Mouse (Mus musculus): ENCODE measurements at regions not wholly inside any gene's neighbourhood (a gene's known extent, or its start where the extent isn't known, plus 50 kb on each side); places are given as distances from the start of the nearest gene placed in this dataset.

DNA sequence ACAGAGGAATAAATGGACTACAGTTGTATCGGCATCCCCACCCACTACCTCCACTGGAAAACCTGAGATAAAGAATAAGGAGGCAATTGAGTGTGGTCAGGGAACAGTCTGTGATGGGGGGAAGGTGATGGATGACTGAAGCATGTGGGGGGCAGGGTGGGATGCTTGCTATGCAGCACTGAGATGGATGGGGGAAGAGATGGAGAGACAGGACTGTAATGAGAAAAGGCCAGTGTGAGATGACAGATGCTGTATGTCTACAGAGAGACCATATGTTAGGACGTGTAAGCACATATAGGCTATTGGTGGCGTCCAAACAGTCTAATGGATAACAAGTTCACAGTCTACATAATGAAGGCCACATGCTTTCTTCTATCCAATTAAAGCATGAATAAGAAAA is 112.2 kb upstream of the Ccn2 start:
- Histone ChIP-seq H3K4me1 (replicated peaks) (0 out of 2 replicates have a peak, but pooled peaks cover 5% of the 10 kb centered on the region), H3K9me3 (no peaks in the 10 kb centered on the region), H3K4me3 (no peak overlapping the region), H3K4me2 (no peak overlapping the region), H3K27me3 (peaks cover 3% of the 10 kb centered on the region; the same call in 1 of the 2 replicates), H3K9ac (no peak overlapping the region), H3K27ac (replicated peaks) (no peak overlapping the region), H3K36me3 (no peaks in the 10 kb centered on the region)
- WGBS, result 74% methylated on average over 3 of the region's 3 CpGs
- no peak for ATAC-seq (ENCODE audit: low read depth)

GRCm38 (mm10) chr10:24484101-24484660 is 111.1 kb upstream of the Ccn2 start:
- 0 out of 2 replicates have a peak, but pooled peaks have one; percentile 32 for ATAC-seq (ENCODE audit: low read depth)
- H3K9ac ChIP-seq, result no peak overlapping the region
- 0 out of 2 replicates have a peak, but pooled peaks cover 5% of the 10 kb centered on the region for H3K4me1 ChIP-seq (replicated peaks)
- WGBS, result 19% methylated on average over 5 of the region's 5 CpGs
- H3K4me2 ChIP-seq, result no peak overlapping the region
- H3K9me3 ChIP-seq, result no peaks in the 10 kb centered on the region
- H3K27me3 ChIP-seq, result peaks cover 3% of the 10 kb centered on the region; the same call in 1 of the 2 replicates
- no peaks in the 10 kb centered on the region for H3K36me3 ChIP-seq
- no peak overlapping the region for H3K4me3 ChIP-seq
- no peak overlapping the region for H3K27ac ChIP-seq (replicated peaks)

DNA sequence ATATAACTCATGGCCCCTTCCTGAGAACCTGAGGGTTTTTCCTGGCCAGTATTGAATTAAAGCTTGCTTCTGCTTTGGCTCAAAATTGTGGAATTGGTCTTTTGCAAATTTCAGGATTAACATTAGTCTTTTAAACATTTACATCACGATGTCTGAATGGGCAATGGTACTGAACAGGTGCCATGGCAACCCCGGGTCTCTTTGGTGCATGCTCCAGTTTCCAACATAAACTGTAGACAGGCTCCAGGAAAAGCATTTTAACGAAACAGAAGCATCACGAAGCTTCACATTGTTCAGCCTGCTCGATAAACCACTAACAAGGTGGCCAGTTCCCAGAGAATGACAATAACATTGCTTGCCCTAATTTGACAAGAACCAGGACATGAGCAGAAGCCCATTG is 109.8 kb upstream of the Ccn2 start:
- Histone ChIP-seq H3K4me3 (no peak overlapping the region), H3K27me3 (peaks cover 3% of the 10 kb centered on the region; the same call in 1 of the 2 replicates), H3K4me1 (replicated peaks) (0 out of 2 replicates have a peak, but pooled peaks cover 5% of the 10 kb centered on the region), H3K4me2 (no peak overlapping the region), H3K36me3 (no peaks in the 10 kb centered on the region), H3K27ac (replicated peaks) (no peak overlapping the region), H3K9ac (no peak overlapping the region), H3K9me3 (no peaks in the 10 kb centered on the region)
- no peak for ATAC-seq (ENCODE audit: low read depth)
- WGBS, result 65% methylated on average over 5 of the region's 5 CpGs

DNA sequence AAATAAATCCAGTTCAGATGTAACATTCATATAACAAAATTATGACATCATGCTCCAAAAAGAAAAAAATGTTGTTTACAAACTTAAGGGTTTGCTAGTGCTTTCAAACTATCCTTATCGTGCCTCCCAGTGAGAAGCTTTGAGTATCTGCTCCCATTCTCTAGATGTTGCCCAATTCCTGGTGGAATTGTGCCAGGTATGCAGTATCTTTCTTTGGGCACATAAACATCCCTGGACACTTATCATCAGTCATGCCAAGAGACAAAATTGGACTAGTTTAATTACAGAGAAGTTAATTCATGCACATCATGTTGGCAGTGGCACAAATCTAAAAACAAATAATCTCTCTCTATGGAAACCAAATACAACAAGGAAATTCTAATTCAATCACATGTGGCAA is 109.0 kb upstream of the Ccn2 start:
- ATAC-seq (ENCODE audit: low read depth), result no peak
- Histone ChIP-seq H3K4me3 (no peak overlapping the region), H3K4me2 (no peak overlapping the region), H3K27ac (replicated peaks) (no peak overlapping the region), H3K9me3 (no peaks in the 10 kb centered on the region), H3K9ac (no peak overlapping the region), H3K27me3 (peaks cover 3% of the 10 kb centered on the region; the same call in 1 of the 2 replicates), H3K4me1 (replicated peaks) (0 out of 2 replicates have a peak, but pooled peaks cover 5% of the 10 kb centered on the region), H3K36me3 (no peaks in the 10 kb centered on the region)
- 93% methylated on average over 1 of the region's 1 CpGs for WGBS

- no peak overlapping the region for H3K9ac ChIP-seq
- H3K27me3 ChIP-seq, result no peaks in the 10 kb centered on the region
- 84% methylated on average over 3 of the region's 3 CpGs for WGBS
- H3K9me3 ChIP-seq, result no peaks in the 10 kb centered on the region
- H3K4me1 ChIP-seq (replicated peaks), result 0 out of 2 replicates have a peak, but pooled peaks cover 5% of the 10 kb centered on the region
- H3K4me3 ChIP-seq, result no peak overlapping the region
- H3K4me2 ChIP-seq, result no peak overlapping the region
- H3K27ac ChIP-seq (replicated peaks), result no peak overlapping the region
- no peaks in the 10 kb centered on the region for H3K36me3 ChIP-seq
- ATAC-seq (ENCODE audit: low read depth), result no peak
Observed at GRCm38 (mm10) chr10:24487915-24488314, 107.3 kb upstream of the Ccn2 start.

DNA sequence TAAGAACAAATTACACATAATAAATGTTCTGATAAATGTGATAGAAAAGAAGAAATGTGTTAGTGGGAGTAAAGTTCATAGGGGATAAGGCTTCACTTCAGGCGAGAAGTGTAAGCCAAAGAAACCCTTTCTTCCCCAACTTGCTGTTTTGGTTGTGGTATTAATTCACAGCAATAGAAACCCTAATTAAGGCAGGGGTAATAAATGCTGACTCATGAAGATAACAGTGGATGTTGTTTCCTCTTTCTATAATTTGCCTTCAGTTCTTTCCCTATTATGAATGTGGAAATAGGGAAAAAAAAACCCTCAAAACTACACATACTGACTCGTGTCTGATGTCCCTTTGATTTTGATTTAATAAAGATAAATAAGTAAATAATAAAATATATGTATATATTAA is 104.8 kb upstream of the Ccn2 start:
- 82% methylated on average over 2 of the region's 2 CpGs for WGBS
- Histone ChIP-seq H3K27ac (replicated peaks) (no peak overlapping the region), H3K4me2 (no peak overlapping the region), H3K4me3 (no peak overlapping the region), H3K36me3 (no peaks in the 10 kb centered on the region), H3K9me3 (no peaks in the 10 kb centered on the region), H3K9ac (no peak overlapping the region), H3K4me1 (replicated peaks) (0 out of 2 replicates have a peak, but pooled peaks cover 3% of the 10 kb centered on the region), H3K27me3 (no peaks in the 10 kb centered on the region)
- no peak for ATAC-seq (ENCODE audit: low read depth)

DNA sequence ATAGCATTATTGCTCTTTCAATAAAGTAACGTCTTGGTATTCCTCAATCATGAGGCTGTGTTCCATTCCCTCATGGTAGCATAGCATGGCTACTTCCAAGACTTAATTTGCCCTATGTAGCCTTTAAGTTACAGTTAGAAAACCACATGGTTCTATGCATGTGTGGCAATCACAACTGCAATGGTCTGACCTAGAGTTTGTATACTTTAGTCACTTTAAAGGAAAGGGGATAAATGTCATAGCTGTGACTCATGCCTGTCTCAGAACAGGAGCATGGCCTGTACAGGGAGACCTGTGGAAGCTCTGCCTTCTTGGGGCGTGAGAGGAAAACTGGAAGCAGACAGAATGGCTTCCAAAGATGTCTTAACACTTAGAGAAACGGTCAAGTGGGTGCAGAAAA is 103.4 kb upstream of the Ccn2 start:
- Histone ChIP-seq H3K27me3 (no peaks in the 10 kb centered on the region), H3K9ac (no peak overlapping the region), H3K9me3 (no peaks in the 10 kb centered on the region), H3K27ac (replicated peaks) (no peak overlapping the region), H3K4me2 (no peak overlapping the region), H3K4me3 (no peak overlapping the region), H3K36me3 (no peaks in the 10 kb centered on the region), H3K4me1 (replicated peaks) (0 out of 2 replicates have a peak, but pooled peaks cover 3% of the 10 kb centered on the region)
- WGBS, result 92% methylated on average over 3 of the region's 3 CpGs
- no peak for ATAC-seq (ENCODE audit: low read depth)

DNA sequence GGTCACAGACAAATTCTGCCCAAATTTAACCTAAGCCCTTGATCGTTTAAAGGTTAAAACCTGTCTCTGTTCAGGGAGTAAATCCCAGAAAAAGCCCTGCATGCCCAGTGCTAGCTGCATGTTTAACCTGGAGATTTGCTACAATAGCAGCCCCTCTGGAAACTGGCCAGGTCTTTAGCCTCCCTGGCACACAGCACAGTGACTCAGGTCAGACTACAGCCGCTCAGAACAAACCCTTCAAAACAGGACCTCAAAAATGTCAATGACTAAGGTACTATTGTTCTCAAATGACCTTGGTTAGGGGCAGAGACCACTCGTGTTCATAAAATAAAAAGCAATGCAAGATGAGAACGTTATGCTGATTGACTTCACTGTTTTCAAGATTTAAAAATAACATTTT is 101.8 kb upstream of the Ccn2 start:
- 75% methylated on average over 4 of the region's 4 CpGs for WGBS
- Histone ChIP-seq H3K27ac (replicated peaks) (no peak overlapping the region), H3K4me1 (replicated peaks) (0 out of 2 replicates have a peak, but pooled peaks cover 3% of the 10 kb centered on the region), H3K4me2 (no peak overlapping the region), H3K27me3 (no peaks in the 10 kb centered on the region), H3K36me3 (no peaks in the 10 kb centered on the region), H3K9me3 (no peaks in the 10 kb centered on the region), H3K4me3 (no peak overlapping the region), H3K9ac (no peak overlapping the region)
- no peak for ATAC-seq (ENCODE audit: low read depth)

- H3K4me3 ChIP-seq, result no peak overlapping the region
- H3K36me3 ChIP-seq, result no peaks in the 10 kb centered on the region
- H3K9ac ChIP-seq, result no peak overlapping the region
- no peaks in the 10 kb centered on the region for H3K27me3 ChIP-seq
- no peak overlapping the region for H3K27ac ChIP-seq (replicated peaks)
- no peak overlapping the region for H3K4me2 ChIP-seq
- H3K9me3 ChIP-seq, result no peaks in the 10 kb centered on the region
- WGBS, result 69% methylated on average over 6 of the region's 6 CpGs
- ATAC-seq (ENCODE audit: low read depth), result no peak
- H3K4me1 ChIP-seq (replicated peaks), result 0 out of 2 replicates have a peak, but pooled peaks cover 3% of the 10 kb centered on the region
Observed at GRCm38 (mm10) chr10:24493936-24494335, 101.3 kb upstream of the Ccn2 start.

GRCm38 (mm10) chr10:24519795-24520512 is 75.3 kb upstream of the Ccn2 start:
- Histone ChIP-seq H3K4me2 (no peak overlapping the region), H3K36me3 (no peaks in the 10 kb centered on the region), H3K4me3 (no peak overlapping the region), H3K9me3 (no peaks in the 10 kb centered on the region), H3K27ac (replicated peaks) (no peak overlapping the region), H3K9ac (no peak overlapping the region), H3K27me3 (no peaks in the 10 kb centered on the region), H3K4me1 (replicated peaks) (no peaks in the 10 kb centered on the region)
- ATAC-seq (ENCODE audit: low read depth), result no peak
- WGBS, result 89% methylated on average over 11 of the region's 11 CpGs

GRCm38 (mm10) chr10:24520515-24520914 is 74.7 kb upstream of the Ccn2 start:
- Histone ChIP-seq H3K4me2 (no peak overlapping the region), H3K9ac (no peak overlapping the region), H3K36me3 (no peaks in the 10 kb centered on the region), H3K4me1 (replicated peaks) (no peaks in the 10 kb centered on the region), H3K4me3 (no peak overlapping the region), H3K27ac (replicated peaks) (no peak overlapping the region), H3K9me3 (no peaks in the 10 kb centered on the region), H3K27me3 (no peaks in the 10 kb centered on the region)
- 87% methylated on average over 3 of the region's 3 CpGs for WGBS
- no peak for ATAC-seq (ENCODE audit: low read depth)

GRCm38 (mm10) chr10:24532776-24533175 is 62.5 kb upstream of the Ccn2 start:
- Histone ChIP-seq H3K9me3 (no peaks in the 10 kb centered on the region), H3K4me3 (no peak overlapping the region), H3K9ac (no peak overlapping the region), H3K27me3 (no peaks in the 10 kb centered on the region), H3K36me3 (no peaks in the 10 kb centered on the region), H3K4me2 (no peak overlapping the region), H3K27ac (replicated peaks) (no peak overlapping the region), H3K4me1 (replicated peaks) (no peaks in the 10 kb centered on the region)
- no peak for ATAC-seq (ENCODE audit: low read depth)
- WGBS, result 89% methylated on average over 2 of the region's 2 CpGs

All from neural tube, embryonic 13.5 days (tissue).